Mouse (Mus musculus) lung, postnatal 0 days (tissue): ENCODE measurements around the gene Cdkl4.

Experiments used
- CTCF ChIP-seq: IDR thresholded peaks from 2 replicates; pipeline ENCODE4 v1.5.1; 2016; ENCODE audit warnings: antibody characterized with exemption, mild to moderate bottlenecking
- EP300 ChIP-seq: IDR thresholded peaks from 2 replicates; pipeline ENCODE4 v1.6.1; 2016; ENCODE audit warnings: antibody characterized with exemption, mild to moderate bottlenecking, control low read depth

DNA sequence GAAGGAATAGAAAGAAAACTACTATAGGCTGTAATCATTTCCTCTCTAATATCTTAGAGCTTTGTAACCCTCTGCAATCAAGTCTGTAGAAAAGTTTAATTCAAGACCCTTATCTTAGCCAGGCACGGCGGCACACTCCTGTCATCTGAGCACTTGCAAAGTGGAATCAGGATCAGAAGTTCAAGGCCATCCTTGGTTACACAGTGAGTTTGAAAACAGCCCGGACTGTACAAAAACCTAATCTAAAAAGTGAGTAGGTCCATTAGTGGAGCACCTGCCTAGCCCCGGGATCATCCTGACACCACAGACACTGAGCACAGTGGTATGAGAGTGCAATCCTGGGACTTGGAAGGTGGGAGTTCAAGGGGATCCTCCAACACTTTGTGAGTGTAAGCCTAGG is 84.8 kb downstream of the Cdkl4 start:
- TF ChIP-seq CTCF = no peak
- TF ChIP-seq EP300 = no peak
